Mouse (Mus musculus) cerebellum, adult 18-20 months (tissue): ENCODE results near the gene Gm9268.
"Not testable (repeated sequence)": the region's sequence is repeated elsewhere in the genome, so short reads cannot be mapped to it uniquely, and the experiment has no call there.

ENCODE experiments used
- DNase-seq, 2 experiments: peaks; one replicate each; pipeline ENCODE4 v3.0.0; 2021

Gm9268 gene

GRCm38 (mm10) chr7:43018465-43018864 is at the start of gene Gm9268:
TSS of gene Gm9268 (plus strand) at chr7:43018765.
- not testable (repeated sequence) for DNase-seq

GRCm38 (mm10) chr7:42980098-42980497 is 38.5 kb upstream of the Gm9268 start:
- no peak for DNase-seq

GRCm38 (mm10) chr7:42980739-42981138 is 37.8 kb upstream of the Gm9268 start:
- no peak for DNase-seq

GRCm38 (mm10) chr7:43077831-43078230 is 59.3 kb downstream of the Gm9268 start:
- no peak for DNase-seq
